Mouse (Mus musculus): ENCODE data around the gene Cilp.

DNA sequence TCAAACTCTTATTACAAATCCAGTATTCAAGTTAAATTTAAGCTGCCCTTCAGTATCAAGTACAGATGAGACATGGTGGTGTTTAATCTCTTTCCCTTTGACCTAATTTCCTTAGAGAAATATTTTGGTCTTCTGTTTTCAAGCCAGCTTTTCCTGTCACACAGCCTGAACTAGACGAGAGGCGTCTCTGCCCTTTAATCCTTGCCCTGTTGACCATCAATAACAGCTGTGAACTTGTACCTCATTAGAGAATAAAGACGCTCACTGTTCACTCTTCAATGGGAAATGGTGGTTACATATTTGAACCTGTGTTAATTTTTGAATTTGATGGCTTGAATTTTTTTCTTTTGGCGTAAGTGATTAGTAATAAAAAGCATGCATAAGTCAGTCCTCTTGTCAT lies 39.3 kb downstream of the Cilp start:
- TF ChIP-seq CTCF (IDR thresholded peaks at IDR 0.05; ENCODE audit: low read depth, low read length) (no peak), POLR2A (IDR thresholded peaks at IDR 0.05; ENCODE audit: insufficient read depth, low read length) (no peak)
